Mouse (Mus musculus) urinary bladder, postnatal 36 days (tissue): Measurements from ENCODE around the gene Hhat.
A peak's percentile ranks its signal among the peaks of the same experiment; 100 is the strongest.

Source experiments
- DNase-seq, 2 experiments: peaks; one replicate each; pipeline ENCODE4 v3.0.0; 2022; ENCODE audit warnings: low spot score in 2 of 2, mixed read lengths in 1 of 2

Gene Hhat

GRCm38 (mm10) chr1:192785046-192785961 is 14.3 kb upstream of the Hhat start:
- DNase-seq = no peak

- no peak for DNase-seq
Observed at GRCm38 (mm10) chr1:192784374-192784773, 13.4 kb upstream of the Hhat start.

GRCm38 (mm10) chr1:192781256-192781655 is 10.2 kb upstream of the Hhat start:
- no peak for DNase-seq

GRCm38 (mm10) chr1:192778869-192779514 is 8.0 kb upstream of the Hhat start:
- DNase-seq = no peak

GRCm38 (mm10) chr1:192778206-192778605 is 7.2 kb upstream of the Hhat start:
- DNase-seq = no peak

- DNase-seq = no peak
Observed at GRCm38 (mm10) chr1:192770130-192770494, 911 bp downstream of the Hhat start.

GRCm38 (mm10) chr1:192765531-192765930 is 5.5 kb downstream of the Hhat start:
- no peak for DNase-seq

- no peak for DNase-seq
Observed at GRCm38 (mm10) chr1:192764547-192764946, 6.5 kb downstream of the Hhat start.

GRCm38 (mm10) chr1:192762946-192763933 is 7.8 kb downstream of the Hhat start:
- no peak for DNase-seq

- no peak for DNase-seq
Observed at GRCm38 (mm10) chr1:192756674-192757073, 14.3 kb downstream of the Hhat start.

GRCm38 (mm10) chr1:192755685-192756606 is 15.1 kb downstream of the Hhat start:
- no peak for DNase-seq

- DNase-seq = no peak
Observed at GRCm38 (mm10) chr1:192755246-192755645, 15.8 kb downstream of the Hhat start.

- no peak for DNase-seq
Observed at GRCm38 (mm10) chr1:192754268-192754667, 16.8 kb downstream of the Hhat start.

GRCm38 (mm10) chr1:192752659-192753601 is 18.1 kb downstream of the Hhat start:
- no peak for DNase-seq

GRCm38 (mm10) chr1:192750042-192750437 is 21.0 kb downstream of the Hhat start:
- no peak for DNase-seq

GRCm38 (mm10) chr1:192749270-192750041 is 21.6 kb downstream of the Hhat start:
- DNase-seq = no peak

- no peak for DNase-seq
Observed at GRCm38 (mm10) chr1:192746201-192746600, 24.8 kb downstream of the Hhat start.

- peak in 1 of 2 experiments; percentile 49 for DNase-seq
Observed at GRCm38 (mm10) chr1:192745240-192746101, 25.6 kb downstream of the Hhat start.
